Mouse (Mus musculus): ENCODE data around the gene Atp5s. TPM values are rescaled to one million over a fixed set of nuclear protein-coding genes. Genes with fewer than 3 reads are reported as not detected.
A peak's percentile ranks its signal among the peaks of the same experiment; 100 is the strongest.

Atp5s gene
- polyA plus RNA-seq, 1 experiment: 93.4 TPM

DNA sequence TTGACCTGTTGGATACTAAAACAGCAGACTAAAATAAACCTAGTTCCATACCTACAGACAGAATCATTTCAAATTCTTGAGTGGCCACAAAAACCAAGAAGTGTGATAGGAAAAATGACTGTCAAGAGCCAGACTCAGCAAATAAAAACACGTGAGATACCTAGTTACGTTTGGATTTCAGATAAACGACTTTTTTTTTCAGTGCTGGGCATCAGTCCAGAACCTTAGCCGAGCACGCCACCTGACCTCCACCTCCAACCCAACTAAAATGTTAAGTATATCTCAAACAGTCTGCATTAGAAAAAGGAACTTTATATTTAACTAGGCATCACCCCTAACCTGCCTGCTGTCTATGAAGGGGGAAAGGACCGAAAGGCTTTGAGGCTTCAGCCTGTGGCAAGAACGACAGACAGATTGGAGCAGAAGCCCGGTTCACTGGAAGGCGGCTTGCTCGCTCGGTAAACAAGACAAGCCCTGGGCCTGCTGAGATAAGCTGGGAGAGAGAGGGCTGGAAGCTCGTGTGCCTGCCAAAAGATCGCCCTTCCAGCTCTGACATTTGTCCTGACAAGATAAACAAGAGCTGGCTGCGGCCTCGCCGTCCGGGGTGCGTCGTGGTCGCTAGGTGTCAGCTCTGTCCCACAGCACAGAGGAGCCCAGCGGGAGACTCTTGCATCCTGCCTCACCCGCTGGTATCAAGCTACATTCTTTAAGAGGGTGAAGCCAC, 32.8 kb downstream of the Atp5s start:
- TF ChIP-seq POLR2A (IDR thresholded peaks at IDR 0.05; ENCODE audit: control insufficient read depth, low read depth, low read length): no peak
- peak; percentile 56; the same call in 1 of the 2 replicates for TF ChIP-seq CTCF (IDR thresholded peaks at IDR 0.05; ENCODE audit: control insufficient read depth, insufficient read depth, insufficient replicate concordance, low read depth, low read length)
- Histone ChIP-seq H3K27me3 (ENCODE audit: control insufficient read depth, insufficient read depth, low read length) (no peaks in the 10 kb centered on the region), H3K36me3 (ENCODE audit: control insufficient read depth, insufficient read depth, low read length) (no peaks in the 10 kb centered on the region), H3K4me3 (ENCODE audit: control insufficient read depth, low read depth, low read length) (peak overlapping the region; percentile 5; the same call in 1 of the 2 replicates), H3K27ac (ENCODE audit: control insufficient read depth, insufficient read depth, low read depth, low read length) (peak overlapping the region; percentile 40; the same call in 1 of the 2 replicates), H3K4me1 (ENCODE audit: control insufficient read depth, insufficient read depth, low read length) (peaks cover 2% of the 10 kb centered on the region)

DNA sequence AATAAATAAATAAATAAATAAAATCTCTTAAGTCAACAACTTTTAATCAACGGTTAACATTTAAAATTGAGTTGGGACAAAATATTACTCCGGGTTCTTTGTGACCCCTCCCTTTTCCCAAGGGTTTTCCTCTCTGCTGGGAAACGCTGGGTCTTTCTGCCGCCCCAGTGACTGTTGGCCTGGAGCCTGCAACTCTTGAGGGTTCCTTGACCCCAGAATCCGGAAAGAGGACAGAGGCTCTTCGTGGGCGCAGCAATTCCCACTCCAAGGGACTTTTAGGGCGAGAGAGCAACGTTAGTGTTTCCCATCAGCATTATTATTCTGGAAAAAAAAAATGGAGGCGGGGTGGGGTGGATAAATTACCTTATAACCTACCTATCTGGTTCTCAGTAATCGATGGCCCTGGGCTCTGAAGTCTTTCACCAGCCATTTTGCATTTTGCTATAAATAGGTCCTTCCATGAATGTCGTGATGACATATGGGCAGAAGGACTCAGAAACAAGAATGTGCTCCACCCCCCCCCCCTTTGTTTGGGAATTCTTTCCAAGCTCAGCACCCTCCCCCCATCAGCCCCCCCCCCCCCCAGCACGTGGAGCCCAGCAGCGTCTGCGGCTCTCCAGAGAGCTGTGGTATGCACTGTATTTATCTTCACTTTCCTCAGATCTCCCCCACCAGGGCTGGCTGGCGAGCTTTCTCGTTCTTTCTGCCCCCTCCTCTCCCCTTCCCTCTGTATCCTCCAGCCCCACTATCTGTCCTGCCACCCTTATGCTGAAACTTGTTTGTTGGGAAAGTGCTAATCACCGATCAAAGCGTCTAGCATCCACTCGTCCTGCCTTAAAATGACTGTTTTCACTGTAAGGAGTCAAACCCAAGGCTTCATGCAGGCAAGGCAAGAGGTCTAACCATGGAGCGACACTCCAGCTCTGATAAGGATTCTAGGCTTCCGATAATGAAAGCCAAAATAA, 33.8 kb downstream of the Atp5s start:
- H3K36me3 ChIP-seq (ENCODE audit: control insufficient read depth, insufficient read depth, low read length): no peaks in the 10 kb centered on the region
- no peak overlapping the region for H3K27ac ChIP-seq (ENCODE audit: control insufficient read depth, insufficient read depth, low read depth, low read length)
- peaks cover 2% of the 10 kb centered on the region for H3K4me1 ChIP-seq (ENCODE audit: control insufficient read depth, insufficient read depth, low read length)
- TF ChIP-seq CTCF (IDR thresholded peaks at IDR 0.05; ENCODE audit: control insufficient read depth, insufficient read depth, insufficient replicate concordance, low read depth, low read length): no peak
- no peak for TF ChIP-seq POLR2A (IDR thresholded peaks at IDR 0.05; ENCODE audit: control insufficient read depth, low read depth, low read length)
- no peak overlapping the region; the same call in 1 of the 2 replicates for H3K4me3 ChIP-seq (ENCODE audit: control insufficient read depth, low read depth, low read length)
- H3K27me3 ChIP-seq (ENCODE audit: control insufficient read depth, insufficient read depth, low read length): no peaks in the 10 kb centered on the region

GRCm38 (mm10) chr12:69759267-69759885, 34.6 kb downstream of the Atp5s start:
- Histone ChIP-seq H3K4me3 (ENCODE audit: control insufficient read depth, low read depth, low read length) (no peak overlapping the region), H3K36me3 (ENCODE audit: control insufficient read depth, insufficient read depth, low read length) (no peaks in the 10 kb centered on the region), H3K27me3 (ENCODE audit: control insufficient read depth, insufficient read depth, low read length) (no peaks in the 10 kb centered on the region), H3K27ac (ENCODE audit: control insufficient read depth, insufficient read depth, low read depth, low read length) (no peak overlapping the region), H3K4me1 (ENCODE audit: control insufficient read depth, insufficient read depth, low read length) (peaks cover 2% of the 10 kb centered on the region)
- TF ChIP-seq POLR2A (IDR thresholded peaks at IDR 0.05; ENCODE audit: control insufficient read depth, low read depth, low read length): no peak
- TF ChIP-seq CTCF (IDR thresholded peaks at IDR 0.05; ENCODE audit: control insufficient read depth, insufficient read depth, insufficient replicate concordance, low read depth, low read length): no peak

GRCm38 (mm10) chr12:69760014-69760413, 35.3 kb downstream of the Atp5s start:
- Histone ChIP-seq H3K27me3 (ENCODE audit: control insufficient read depth, insufficient read depth, low read length) (no peaks in the 10 kb centered on the region), H3K36me3 (ENCODE audit: control insufficient read depth, insufficient read depth, low read length) (no peaks in the 10 kb centered on the region), H3K4me1 (ENCODE audit: control insufficient read depth, insufficient read depth, low read length) (peaks cover 2% of the 10 kb centered on the region), H3K4me3 (ENCODE audit: control insufficient read depth, low read depth, low read length) (no peak overlapping the region), H3K27ac (ENCODE audit: control insufficient read depth, insufficient read depth, low read depth, low read length) (no peak overlapping the region)
- TF ChIP-seq CTCF (IDR thresholded peaks at IDR 0.05; ENCODE audit: control insufficient read depth, insufficient read depth, insufficient replicate concordance, low read depth, low read length) (no peak), POLR2A (IDR thresholded peaks at IDR 0.05; ENCODE audit: control insufficient read depth, low read depth, low read length) (no peak)

GRCm38 (mm10) chr12:69760743-69761406, 36.1 kb downstream of the Atp5s start:
- H3K36me3 ChIP-seq (ENCODE audit: control insufficient read depth, insufficient read depth, low read length): no peaks in the 10 kb centered on the region
- peaks cover 2% of the 10 kb centered on the region for H3K4me1 ChIP-seq (ENCODE audit: control insufficient read depth, insufficient read depth, low read length)
- no peak for TF ChIP-seq POLR2A (IDR thresholded peaks at IDR 0.05; ENCODE audit: control insufficient read depth, low read depth, low read length)
- no peak for TF ChIP-seq CTCF (IDR thresholded peaks at IDR 0.05; ENCODE audit: control insufficient read depth, insufficient read depth, insufficient replicate concordance, low read depth, low read length)
- H3K27me3 ChIP-seq (ENCODE audit: control insufficient read depth, insufficient read depth, low read length): no peaks in the 10 kb centered on the region
- no peak overlapping the region for H3K4me3 ChIP-seq (ENCODE audit: control insufficient read depth, low read depth, low read length)
- H3K27ac ChIP-seq (ENCODE audit: control insufficient read depth, insufficient read depth, low read depth, low read length): no peak overlapping the region

- Histone ChIP-seq H3K36me3 (ENCODE audit: control insufficient read depth, insufficient read depth, low read length) (no peaks in the 10 kb centered on the region), H3K4me3 (ENCODE audit: control insufficient read depth, low read depth, low read length) (no peak overlapping the region), H3K4me1 (ENCODE audit: control insufficient read depth, insufficient read depth, low read length) (peaks cover 2% of the 10 kb centered on the region), H3K27me3 (ENCODE audit: control insufficient read depth, insufficient read depth, low read length) (no peaks in the 10 kb centered on the region), H3K27ac (ENCODE audit: control insufficient read depth, insufficient read depth, low read depth, low read length) (no peak overlapping the region)
- TF ChIP-seq POLR2A (IDR thresholded peaks at IDR 0.05; ENCODE audit: control insufficient read depth, low read depth, low read length): no peak
- no peak for TF ChIP-seq CTCF (IDR thresholded peaks at IDR 0.05; ENCODE audit: control insufficient read depth, insufficient read depth, insufficient replicate concordance, low read depth, low read length)
These were observed 36.9 kb downstream of the Atp5s start for GRCm38 (mm10) chr12:69761603-69762002.
